Mouse (Mus musculus) frontal cortex, adult (tissue): Measurements from ENCODE around the gene Hmcn2.

Experiments used
- ATAC-seq: cut with Nextera tagmentation; 2 replicates; pipeline ENCODE4 v1.9.2; 2017; ENCODE audit warnings: mild to moderate bottlenecking, moderate library complexity, mixed read lengths; ENCODE audit not compliant: low TSS enrichment

The Hmcn2 gene

DNA sequence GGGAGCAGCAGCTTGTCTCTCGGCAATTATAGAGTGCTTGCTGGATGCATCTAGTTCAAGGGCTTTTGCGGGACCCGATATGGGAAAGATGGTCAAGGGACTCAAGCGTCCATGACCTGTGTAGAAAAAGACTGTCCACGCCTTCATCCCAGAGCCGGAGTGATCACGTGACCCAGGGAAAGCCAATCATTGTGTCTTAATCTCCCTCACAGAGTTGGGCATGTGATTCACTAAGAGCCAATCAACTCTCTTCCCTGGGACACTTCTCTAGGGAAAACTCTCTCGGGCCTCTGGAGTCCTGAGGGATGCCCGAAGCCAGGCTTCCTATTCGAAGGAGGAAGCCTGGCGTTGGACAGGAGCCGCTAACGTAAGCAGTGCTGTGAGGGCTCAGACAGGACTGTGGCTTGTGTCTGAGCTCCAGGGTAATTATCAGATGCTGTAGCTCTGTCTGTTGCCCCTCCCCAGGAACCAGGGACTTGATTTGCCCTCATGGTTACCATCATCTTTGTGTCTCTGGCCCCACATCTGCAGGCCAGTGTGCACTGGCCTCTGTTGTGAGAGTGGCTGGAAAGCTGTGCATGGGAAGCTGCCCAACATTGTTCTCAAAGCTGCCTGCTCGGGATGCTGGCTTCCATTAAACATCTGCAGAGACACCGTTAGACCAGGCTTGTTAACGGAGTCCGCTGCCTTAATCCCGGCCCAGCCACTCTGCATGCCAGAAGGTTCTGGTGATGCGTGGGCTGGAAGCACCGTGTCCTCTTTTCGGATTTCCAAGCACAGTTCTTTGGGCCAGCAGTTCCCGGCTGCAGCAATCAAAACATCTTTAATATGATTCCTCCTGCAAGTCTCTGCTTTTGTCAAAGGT lies 9.2 kb upstream of the Hmcn2 start:
- ATAC-seq = no peak

DNA sequence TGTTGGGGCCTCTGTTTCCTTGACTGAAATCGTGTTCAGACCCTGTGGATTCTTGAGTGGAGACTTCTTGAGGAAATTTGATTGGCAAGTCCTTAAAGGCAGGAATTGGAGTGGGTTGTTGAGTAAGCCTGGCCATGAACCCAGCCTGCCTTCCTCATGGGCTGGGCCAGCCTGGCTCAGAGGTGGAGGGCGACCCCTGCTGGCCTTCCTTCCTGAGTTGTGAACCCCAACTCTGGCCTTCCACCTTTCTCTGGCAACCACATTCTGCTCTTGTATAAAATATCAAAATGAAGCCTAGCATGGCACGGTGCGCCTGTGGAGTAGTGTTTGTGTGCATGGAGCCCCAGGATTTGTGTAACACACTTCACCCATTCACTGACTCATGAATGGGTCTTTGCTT lies 8.5 kb upstream of the Hmcn2 start:
- no peak; the same call in 1 of the 2 replicates for ATAC-seq

DNA sequence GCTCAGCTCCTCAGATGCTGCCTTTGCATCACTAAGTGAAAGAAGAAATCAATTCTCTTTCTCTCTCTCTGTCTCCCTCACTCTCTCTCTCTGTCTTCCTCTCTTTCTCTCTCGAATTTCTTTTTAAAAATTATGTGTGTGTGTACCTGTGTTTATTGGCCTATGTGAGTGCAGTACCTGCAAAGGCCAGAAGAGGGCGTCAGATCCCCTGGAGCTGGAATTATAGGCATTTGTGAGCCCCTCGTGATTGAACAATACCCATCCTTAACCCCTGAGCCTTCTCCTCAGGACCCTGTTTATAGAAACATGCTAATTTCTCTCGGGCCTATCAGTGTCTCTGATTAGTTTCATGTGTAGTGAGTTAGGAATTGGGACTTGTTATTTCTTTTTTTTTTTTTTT lies 6.0 kb upstream of the Hmcn2 start:
- ATAC-seq = no peak

DNA sequence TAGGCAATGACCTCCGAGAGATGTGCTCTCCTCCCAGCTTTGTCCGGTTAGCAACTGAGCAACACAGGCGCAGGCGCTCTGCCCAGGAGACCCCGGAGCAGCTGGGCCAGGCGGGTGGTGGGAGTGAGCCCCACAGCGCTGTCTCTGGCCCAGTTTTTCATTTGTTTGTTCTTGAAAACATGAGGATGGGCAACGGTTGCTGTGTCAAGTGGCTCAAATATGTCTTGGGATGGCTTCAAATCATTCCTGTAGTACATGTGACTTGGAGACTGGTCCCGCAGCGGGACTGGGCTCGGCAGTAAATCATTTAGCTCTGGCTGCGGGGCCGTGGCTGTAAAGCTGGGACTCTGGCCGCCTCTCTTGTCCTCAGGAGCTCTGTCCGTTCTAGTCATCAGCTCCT lies 4.7 kb upstream of the Hmcn2 start:
- no peak for ATAC-seq

DNA sequence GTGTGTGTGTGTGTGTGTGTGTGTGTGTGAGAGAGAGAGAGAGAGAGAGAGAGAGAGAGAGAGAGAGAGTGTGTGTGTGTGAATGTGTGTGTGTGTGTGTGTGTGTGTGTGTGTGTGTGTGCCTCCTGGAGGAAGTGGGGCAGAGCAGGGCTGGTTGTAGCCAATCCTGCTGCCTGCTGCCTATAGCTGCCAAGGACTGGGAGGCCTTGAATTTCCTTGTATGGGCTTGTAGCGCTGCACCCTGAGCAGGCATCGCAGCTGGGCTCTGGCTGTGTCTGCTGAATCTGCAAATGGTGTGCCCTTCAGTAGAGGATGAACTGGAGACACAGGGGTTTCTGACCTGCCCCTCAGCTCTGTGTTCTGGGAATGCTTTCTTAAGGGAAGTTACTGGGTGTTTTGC lies 3.9 kb downstream of the Hmcn2 start:
- ATAC-seq = no peak; the same call in 1 of the 2 replicates

DNA sequence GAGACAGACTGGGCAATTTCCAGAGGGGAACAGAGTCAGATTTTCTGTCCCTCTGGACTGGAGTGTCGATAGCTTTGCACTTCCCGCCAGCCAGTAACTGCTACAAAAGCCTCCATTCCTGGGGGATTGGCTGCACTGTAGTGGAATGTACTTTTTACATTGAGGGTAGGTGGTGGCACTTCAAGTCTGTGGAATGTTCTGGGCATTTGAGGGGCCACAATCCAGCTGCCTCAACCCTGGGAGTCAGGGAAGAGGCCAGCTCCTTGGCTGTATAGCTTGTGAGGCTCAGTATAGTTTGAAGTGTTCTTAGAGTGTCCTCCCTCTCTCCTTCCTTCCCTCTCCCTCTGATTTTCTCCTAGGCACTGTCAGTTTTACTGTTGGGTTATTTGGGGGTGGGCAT lies 5.0 kb downstream of the Hmcn2 start:
- no peak for ATAC-seq

DNA sequence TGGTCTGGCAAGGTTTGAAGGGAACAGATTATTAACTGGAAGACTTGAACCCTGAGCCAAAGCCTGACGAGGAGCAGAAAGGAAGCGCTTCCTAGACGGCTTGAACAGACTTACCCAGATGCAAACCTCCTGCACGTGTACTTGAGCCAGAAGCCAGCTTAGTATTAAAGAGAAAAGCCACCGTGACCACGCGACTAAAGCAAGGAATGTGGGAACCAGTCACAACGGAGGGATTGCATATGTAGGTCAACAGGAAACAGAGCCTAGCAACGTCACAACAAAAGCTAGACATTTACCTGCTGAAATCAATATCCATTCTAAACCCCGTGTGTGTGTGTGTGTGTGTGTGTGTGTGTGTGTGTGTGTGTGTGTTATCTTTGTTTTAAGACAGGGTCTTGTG lies 13.0 kb downstream of the Hmcn2 start:
- no peak for ATAC-seq

DNA sequence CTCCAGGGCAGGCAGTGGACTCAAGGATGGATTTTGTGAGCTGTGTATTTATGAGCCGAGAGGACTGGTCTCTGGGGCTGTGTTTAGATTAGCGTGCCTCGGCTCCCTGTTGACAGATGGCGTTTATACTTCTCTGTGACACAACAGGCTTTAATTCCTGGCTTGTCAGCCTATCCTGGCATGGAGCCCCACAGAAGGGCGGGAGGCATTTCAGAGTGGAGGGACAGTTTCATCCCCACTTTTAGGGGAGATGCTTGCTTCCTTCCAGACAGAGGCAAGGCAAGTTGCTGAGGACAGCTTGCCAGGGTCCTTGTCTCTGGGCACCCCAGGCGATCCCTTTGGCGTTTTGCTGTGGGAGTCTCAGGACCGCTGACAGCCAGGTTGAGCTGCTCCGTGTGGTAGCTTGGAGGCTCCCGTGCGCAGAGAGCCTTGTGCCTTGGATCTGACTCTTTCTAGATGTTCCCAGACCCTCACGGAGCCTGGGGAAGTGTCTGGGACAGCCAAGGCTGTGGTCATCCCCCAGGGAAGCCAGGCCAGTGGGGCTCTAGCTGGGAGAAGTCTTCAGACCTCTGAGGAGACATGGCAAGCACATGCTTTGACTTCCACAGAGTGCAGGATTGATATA lies 23.6 kb downstream of the Hmcn2 start:
- ATAC-seq = no peak

DNA sequence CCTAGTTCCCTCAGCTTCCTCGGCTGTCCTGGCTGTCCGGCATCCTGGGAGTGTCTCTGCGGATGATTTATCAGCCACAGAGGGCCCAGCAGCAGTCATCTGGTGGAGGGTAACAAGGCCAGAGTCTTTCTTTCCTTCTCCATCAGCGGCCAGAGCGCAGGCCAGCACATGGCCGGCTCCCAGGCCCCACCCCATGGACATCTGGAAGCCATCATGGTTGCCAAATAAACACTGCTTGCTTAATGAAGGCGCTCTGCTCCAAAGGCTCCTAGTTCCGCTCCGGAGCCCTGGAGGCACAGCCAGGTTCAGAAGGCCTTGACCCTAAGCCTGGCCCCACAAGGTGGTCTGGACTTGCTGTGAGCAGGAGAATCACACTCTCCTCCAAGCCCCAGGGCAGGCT lies 25.6 kb downstream of the Hmcn2 start:
- no peak for ATAC-seq

DNA sequence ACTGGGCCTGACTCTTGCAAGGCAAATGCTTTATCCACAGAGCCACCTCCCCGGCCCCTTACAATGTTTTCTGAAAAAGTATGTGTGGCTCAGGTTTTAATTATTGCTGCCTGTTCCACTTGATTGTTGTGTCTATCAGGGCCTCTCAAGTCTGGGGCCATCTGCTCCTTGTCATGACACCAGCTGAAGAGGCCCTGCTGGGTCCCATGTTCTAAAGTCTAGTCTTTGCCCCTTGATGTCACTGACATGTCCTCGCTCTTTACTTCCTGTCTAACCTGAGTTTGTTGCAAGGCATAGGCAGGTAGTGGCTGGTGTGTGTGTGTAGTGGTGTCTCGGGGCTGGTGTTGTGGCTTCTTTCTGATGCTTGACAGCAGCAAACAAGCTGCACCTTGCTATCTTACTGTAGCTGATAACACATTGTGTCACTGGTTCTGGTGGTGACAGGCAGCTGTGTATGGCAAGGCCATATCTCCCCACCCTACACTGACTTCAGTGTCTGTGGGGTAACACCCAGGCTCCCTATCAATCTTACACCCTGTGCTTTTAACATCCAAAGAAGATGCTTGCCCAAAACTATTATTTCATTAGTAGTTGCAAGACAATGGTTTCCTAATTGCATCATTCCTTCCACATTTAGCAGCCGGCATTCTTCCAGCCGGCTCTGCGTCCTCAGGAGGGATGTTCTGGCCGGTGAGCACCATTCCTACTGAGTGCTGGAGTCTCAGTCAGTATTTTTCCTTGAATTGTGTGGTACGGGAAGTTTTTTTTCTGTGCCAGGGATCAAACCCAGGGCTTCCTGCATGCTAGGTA lies 27.7 kb downstream of the Hmcn2 start:
- no peak for ATAC-seq

DNA sequence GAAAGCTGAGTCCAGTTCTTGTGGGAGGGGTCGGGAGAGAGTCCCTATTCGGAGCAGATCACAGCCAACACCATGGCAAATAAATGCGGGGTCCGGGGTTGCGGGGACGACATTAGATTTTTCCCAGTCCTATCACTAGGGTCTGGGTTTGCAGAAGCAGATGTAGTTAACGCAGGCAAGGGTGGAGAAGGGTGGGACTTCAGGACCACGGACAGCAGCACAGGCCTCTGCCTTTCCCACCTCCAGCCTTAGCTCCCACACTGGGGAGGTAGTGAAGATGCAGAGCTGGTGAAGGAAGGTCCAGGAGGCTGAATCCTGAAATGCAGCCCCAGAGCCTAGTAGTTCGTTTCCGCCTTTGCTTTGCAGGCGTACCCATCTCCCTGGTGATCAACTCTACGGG lies 31.9 kb downstream of the Hmcn2 start:
- no peak for ATAC-seq

DNA sequence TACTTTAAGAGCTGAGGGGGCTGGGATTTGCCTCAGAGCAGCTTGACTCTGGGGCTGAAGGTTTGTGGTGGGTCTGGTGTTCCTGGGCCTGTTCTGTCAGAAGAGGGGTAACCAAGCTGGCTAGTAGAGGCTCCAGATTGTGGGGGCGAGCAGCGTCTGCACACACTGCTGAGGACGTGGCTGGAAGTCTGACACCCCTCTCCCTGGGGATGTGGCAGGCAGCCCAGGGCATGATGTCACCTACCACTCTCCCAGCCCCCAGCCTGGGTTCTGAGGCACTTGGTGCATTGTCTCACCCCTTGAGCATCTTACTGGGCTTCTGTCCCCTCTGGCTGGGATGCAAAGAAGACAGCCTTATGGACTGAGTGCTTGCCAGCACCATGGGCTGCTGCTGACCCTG lies 34.2 kb downstream of the Hmcn2 start:
- no peak for ATAC-seq

DNA sequence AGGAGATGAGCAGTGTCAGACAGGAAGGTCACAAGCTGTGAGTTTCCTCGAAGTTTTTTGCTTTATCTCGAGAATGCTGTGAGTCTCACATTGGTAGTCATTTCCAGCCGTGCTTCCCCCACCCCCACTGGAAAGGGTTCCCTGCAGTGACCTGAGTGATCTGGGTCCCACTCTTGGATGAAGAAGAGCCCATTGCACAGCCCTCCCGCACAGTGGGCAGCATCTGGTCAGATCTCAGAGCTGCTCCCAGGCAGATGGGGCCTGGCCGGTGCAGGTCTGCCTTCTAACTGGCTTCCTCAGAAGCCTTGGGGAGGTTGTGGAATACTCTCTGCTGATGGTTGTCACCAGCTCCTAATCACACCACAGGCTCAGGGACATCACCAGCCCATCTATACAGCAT lies 34.6 kb downstream of the Hmcn2 start:
- no peak for ATAC-seq

DNA sequence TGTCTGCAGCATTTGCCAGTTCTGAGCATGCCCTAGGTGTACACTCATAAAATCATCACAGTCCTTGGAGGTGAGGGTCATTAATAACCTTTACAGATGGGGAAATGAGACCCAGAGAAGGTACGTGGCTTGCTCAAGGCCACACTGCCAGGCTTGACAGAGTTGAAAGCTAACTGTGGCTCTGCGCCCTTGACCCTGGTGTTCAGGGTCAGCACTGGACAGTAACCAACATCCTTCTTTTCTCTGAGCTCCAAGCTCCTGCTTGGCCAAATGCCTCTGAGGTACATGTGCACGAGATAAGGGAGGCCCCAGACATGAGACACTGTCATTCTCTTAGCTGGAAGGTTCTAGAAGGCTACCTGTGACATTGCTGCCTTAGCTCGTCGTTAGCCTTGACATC lies 42.6 kb downstream of the Hmcn2 start:
- ATAC-seq = no peak

DNA sequence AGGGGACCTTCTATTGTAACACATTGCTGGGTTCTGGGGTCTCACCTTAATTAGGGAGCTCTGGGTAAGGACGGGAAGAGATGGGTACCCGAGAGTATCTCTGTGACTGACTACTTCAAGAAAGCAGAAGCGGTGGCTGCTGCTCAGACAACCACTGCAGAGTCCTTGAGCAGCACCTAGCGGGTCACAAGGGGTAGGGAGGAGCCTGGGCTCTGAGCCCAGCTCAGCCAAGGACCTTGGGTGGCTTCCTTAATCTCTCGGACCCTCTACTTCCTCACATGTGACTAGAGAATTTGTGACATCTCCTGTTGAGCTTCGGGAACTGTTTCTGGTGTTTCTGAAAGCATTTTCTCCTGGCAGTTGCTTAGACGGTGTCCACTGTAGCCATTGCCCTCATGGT lies 45.1 kb downstream of the Hmcn2 start:
- ATAC-seq = no peak

DNA sequence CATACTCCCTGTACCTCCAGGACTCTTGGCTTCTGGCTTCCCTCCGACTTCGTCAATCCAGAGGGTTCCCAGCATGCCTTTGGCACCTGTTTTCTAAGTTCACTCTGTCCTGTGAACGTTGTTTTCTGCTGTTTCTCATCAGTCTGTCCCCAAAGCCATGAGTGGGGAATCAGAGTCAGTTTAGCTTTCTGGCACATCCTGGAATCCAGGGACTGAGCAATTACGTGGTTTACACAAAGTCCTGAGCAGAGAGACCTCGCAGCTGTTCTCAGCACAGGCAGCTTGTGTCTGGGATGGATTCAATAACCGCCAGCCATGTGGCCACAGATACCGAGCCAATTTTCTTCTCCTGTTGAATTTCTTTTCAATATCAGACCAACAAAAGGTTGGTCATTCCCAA lies 53.0 kb downstream of the Hmcn2 start:
- ATAC-seq = no peak

DNA sequence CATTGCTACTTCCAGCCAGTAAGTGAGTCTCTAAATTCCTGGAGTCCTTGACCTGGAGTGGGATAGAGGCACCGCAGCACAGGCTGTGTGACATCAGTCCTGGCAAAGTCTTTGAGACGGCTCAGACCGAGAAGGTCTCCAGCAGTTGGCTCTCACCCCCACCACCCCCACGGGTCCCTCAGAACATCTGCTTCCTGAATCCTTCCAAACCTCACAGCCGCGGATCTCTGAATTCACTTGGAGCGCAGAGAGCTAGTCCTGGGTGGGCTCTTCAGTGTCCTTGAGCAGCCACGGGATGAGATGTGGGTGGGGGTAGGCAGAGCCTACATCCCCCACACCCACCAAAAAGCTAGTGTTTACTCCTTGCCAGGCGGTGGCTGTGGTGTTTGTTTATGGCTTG lies 57.2 kb downstream of the Hmcn2 start:
- no peak for ATAC-seq

DNA sequence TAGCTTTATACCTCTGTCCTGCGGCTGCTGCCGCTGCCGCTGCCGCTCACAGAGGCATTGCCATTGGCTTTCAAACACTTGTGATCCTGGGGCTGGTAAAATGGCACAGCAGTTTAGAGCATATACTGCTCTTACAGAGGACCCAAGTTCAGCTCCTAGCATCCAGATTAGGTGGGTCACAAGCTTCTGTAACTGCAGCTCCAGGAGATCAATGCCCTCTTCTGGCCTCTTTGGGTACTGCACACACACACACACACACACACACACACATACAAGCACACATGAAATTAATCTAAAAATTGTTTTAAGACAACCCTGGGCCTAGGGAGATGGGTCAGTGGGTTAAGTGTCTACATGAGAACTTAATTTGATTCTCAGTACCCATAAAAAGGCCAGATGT lies 58.0 kb downstream of the Hmcn2 start:
- ATAC-seq = no peak

DNA sequence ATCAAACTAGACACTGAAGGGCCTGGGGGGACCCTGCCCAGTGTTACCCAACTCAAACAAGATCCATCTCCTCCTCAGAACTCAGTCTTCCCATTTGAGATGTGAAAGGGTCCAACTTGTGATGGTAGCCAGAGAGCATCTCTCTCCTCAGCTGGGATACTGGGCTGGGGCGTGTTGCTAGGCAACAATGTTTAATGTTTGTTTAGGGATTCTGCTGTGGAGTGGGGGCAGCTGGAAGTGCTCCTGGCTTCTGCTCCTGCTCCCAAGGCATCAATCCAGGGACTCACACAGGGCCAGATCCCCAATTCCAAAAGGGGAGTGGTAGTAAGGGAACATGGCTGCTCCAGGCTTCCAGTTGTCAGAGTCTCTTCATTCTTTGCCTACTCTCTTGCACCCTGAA lies 60.2 kb downstream of the Hmcn2 start:
- peak; percentile 47; the same call in 1 of the 2 replicates for ATAC-seq

DNA sequence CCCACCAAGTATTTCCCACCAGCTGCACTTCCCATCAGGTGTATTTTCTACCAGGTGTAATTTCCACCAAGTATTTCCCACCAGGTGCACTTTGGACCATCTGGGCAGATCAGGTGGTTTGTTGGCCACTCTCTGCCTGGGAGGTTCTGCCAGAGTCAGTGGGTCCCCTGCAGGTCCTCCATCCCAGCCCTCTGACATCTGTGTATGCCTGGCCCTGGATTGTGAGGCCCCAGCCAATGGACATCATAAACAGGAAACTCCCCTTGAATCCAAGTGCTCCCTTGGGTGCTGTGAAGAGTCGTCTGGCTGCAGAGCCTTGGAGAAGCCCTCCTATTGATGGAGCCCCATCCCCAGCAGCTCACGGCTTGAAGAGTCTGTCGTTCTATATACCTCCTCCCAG lies 61.8 kb downstream of the Hmcn2 start:
- no peak for ATAC-seq

DNA sequence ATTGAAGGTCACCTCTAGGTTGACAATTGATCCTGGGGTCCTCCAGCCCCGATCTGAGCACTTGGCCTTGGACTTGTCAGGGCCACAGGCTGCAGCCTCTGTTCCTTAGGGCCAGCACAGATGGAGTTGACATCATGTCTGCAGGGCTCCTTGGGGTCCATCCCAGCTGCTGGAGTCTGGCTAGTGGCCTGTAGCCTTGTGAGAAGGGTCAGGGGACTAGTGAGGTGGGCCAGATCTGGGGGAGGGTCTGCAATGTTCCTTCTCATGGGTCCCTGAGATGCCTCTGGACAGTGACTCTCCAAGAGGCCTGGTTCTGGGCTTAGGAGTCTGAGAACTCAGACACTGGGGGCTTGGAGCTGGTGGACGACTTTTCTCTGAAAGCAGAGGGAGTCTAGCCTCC lies 63.3 kb downstream of the Hmcn2 start:
- no peak for ATAC-seq

DNA sequence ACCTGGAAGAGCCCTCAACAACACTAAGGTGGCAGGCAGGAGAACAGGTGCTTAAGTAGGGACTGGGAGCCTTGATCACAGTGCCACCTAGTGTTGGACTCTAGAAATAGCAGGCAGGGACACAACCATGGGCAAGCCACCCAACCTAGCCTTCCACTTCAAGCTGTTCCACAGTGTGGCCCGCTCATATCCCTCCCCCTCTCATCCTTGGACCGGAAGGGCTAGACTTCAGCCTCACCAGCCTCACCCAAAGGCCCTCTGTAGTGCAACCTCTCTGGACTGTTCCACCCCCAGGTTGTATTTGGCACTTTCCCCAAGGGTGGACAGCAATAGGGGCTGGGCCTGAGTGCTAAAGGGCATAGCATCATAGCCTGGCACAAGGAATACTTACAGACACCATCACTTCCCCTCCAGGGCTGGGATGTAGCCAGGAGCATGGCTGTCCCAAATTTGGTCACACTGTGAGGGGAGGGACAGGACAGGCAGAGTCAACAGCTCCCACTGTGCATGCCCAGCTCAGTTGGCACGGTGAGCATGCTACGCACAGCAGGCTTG lies 67.2 kb downstream of the Hmcn2 start:
- peak; percentile 64; the same call in 1 of the 2 replicates for ATAC-seq
